Mouse (Mus musculus) midbrain, postnatal 0 days (tissue): Measurements from ENCODE around the gene Sspn. TPM values are rescaled to one million over a fixed set of nuclear protein-coding genes. Genes with fewer than 3 reads are reported as not detected.

Source experiments
- ATAC-seq: fragments of 200-750 bp; cut with Nextera tagmentation; 2 replicates; pipeline ENCODE4 v1.8.0; 2017; ENCODE audit warnings: moderate number of reproducible peaks, mild to moderate bottlenecking, moderate TSS enrichment, moderate library complexity; ENCODE audit not compliant: low FRiP score
- DNase-seq: peaks from one replicate; pipeline ENCODE4 v3.0.0-alpha.2; 2015; ENCODE audit warnings: low spot score
- H3K27ac ChIP-seq: fragments of 300-500 bp; sonication (generic); 2 replicates; pipeline ENCODE4 v1.5.1; 2014; ENCODE audit warnings: low read depth, mild to moderate bottlenecking, low read length, mixed read lengths
- H3K27me3 ChIP-seq: fragments of 300-500 bp; sonication (generic); 2 replicates; pipeline ENCODE4 v1.6.1; 2014; ENCODE audit warnings: low read length, control low read depth, mixed read lengths; ENCODE audit not compliant: insufficient read depth
- H3K36me3 ChIP-seq: fragments of 300-500 bp; sonication (generic); 2 replicates; pipeline ENCODE4 v1.6.1; 2014; ENCODE audit warnings: low read length, control low read depth, mixed read lengths; ENCODE audit not compliant: insufficient read depth
- H3K4me1 ChIP-seq: fragments of 300-500 bp; sonication (generic); 2 replicates; pipeline ENCODE4 v1.6.1; 2014; ENCODE audit warnings: mild to moderate bottlenecking, control low read depth, antibody characterized with exemption, low read length, mixed read lengths; ENCODE audit not compliant: insufficient read depth
- H3K4me2 ChIP-seq: fragments of 300-500 bp; sonication (generic); 2 replicates; pipeline ENCODE4 v1.6.1; 2014; ENCODE audit warnings: low read depth, mild to moderate bottlenecking, low read length, mixed read lengths; ENCODE audit not compliant: poor library complexity, severe bottlenecking
- H3K4me3 ChIP-seq: fragments of 300-500 bp; sonication (generic); 2 replicates; pipeline ENCODE4 v1.5.1; 2014; ENCODE audit warnings: low read depth, mild to moderate bottlenecking, low read length, moderate library complexity
- H3K9ac ChIP-seq: fragments of 300-500 bp; sonication (generic); replicated peaks from 2 replicates; pipeline ENCODE4 v1.6.1; 2014; ENCODE audit warnings: mild to moderate bottlenecking, low read length, moderate library complexity, mixed read lengths; ENCODE audit not compliant: poor library complexity, severe bottlenecking
- H3K9me3 ChIP-seq: fragments of 300-500 bp; sonication (generic); 2 replicates; pipeline ENCODE4 v1.6.1; 2016; ENCODE audit warnings: low read length, control low read depth
- CTCF ChIP-seq: IDR thresholded peaks from 2 replicates; pipeline ENCODE4 v1.5.1; 2016; ENCODE audit warnings: antibody characterized with exemption, mild to moderate bottlenecking
- WGBS: fragments of 180-500 bp; shearing (Covaris S2); extraction: QIAGEN DNeasy Blood & Tissue Kit; methylation state at CpG from one replicate; pipeline ENCODE4 v1.1.7; 2014; 5-methylcytosine and 5-hydroxymethylcytosine counted together
- polyA plus RNA-seq: library from polyadenylated mRNA; unstranded; fragments of >200 nt; fragmentation: Nextera tagmentation; extraction: Ambion mirVana; gene quantifications from 2 replicates; pipeline ENCODE4 v1.2.1, GENCODE M21; 2015
- total RNA-seq: library from RNA; depleted of rRNA; stranded (reverse); fragments of >200 nt; gene quantifications from 2 replicates; pipeline ENCODE4 v1.2.3, GENCODE M21; 2014

The Sspn gene
- total and polyA plus RNA-seq, 2 experiments from 2014 or later: 5.7 to 6.1 TPM

- DNase-seq (no peak), ATAC-seq (no peak)
- no peak for TF ChIP-seq CTCF
- no peak overlapping the region for H3K4me2 ChIP-seq
- H3K9me3 ChIP-seq: no peaks in the 10 kb centered on the region
- H3K27me3 ChIP-seq: no peaks in the 10 kb centered on the region
- WGBS: 84% methylated on average over 11 of the region's 11 CpGs
- H3K4me1 ChIP-seq: no peaks in the 10 kb centered on the region
- no peak overlapping the region for H3K4me3 ChIP-seq
- H3K36me3 ChIP-seq: no peaks in the 10 kb centered on the region
- H3K9ac ChIP-seq: no peak overlapping the region
- no peak overlapping the region for H3K27ac ChIP-seq
Observed at GRCm38 (mm10) chr6:145891951-145892350, 39.5 kb upstream of the Sspn start.

GRCm38 (mm10) chr6:145892381-145893265 lies 38.8 kb upstream of the Sspn start:
- no peak overlapping the region for H3K4me2 ChIP-seq
- H3K27ac ChIP-seq: no peak overlapping the region
- H3K9me3 ChIP-seq: no peaks in the 10 kb centered on the region
- no peaks in the 10 kb centered on the region for H3K4me1 ChIP-seq
- no peak for TF ChIP-seq CTCF
- 94% methylated on average over 20 of the region's 20 CpGs for WGBS
- no peak overlapping the region for H3K9ac ChIP-seq
- no peak overlapping the region for H3K4me3 ChIP-seq
- DNase-seq (no peak), ATAC-seq (no peak)
- no peaks in the 10 kb centered on the region for H3K36me3 ChIP-seq
- H3K27me3 ChIP-seq: no peaks in the 10 kb centered on the region

GRCm38 (mm10) chr6:145893366-145894021 lies 37.9 kb upstream of the Sspn start:
- WGBS: 79% methylated on average over 13 of the region's 13 CpGs
- Histone ChIP-seq H3K9ac (no peak overlapping the region), H3K4me3 (no peak overlapping the region), H3K9me3 (no peaks in the 10 kb centered on the region), H3K27me3 (no peaks in the 10 kb centered on the region), H3K27ac (no peak overlapping the region), H3K36me3 (no peaks in the 10 kb centered on the region), H3K4me2 (no peak overlapping the region), H3K4me1 (no peaks in the 10 kb centered on the region)
- ATAC-seq (no peak), DNase-seq (no peak)
- TF ChIP-seq CTCF: no peak

GRCm38 (mm10) chr6:145894669-145895342 lies 36.6 kb upstream of the Sspn start:
- ATAC-seq (no peak), DNase-seq (no peak)
- no peak overlapping the region for H3K9ac ChIP-seq
- no peak for TF ChIP-seq CTCF
- no peaks in the 10 kb centered on the region for H3K9me3 ChIP-seq
- H3K27me3 ChIP-seq: no peaks in the 10 kb centered on the region
- 60% methylated on average over 8 of the region's 8 CpGs for WGBS
- no peaks in the 10 kb centered on the region for H3K4me1 ChIP-seq
- no peaks in the 10 kb centered on the region for H3K36me3 ChIP-seq
- no peak overlapping the region for H3K27ac ChIP-seq
- no peak overlapping the region for H3K4me2 ChIP-seq
- H3K4me3 ChIP-seq: no peak overlapping the region

GRCm38 (mm10) chr6:145904169-145904568 lies 27.3 kb upstream of the Sspn start:
- Histone ChIP-seq H3K4me3 (no peak overlapping the region), H3K4me2 (no peak overlapping the region), H3K36me3 (no peaks in the 10 kb centered on the region), H3K27ac (no peak overlapping the region), H3K9me3 (no peaks in the 10 kb centered on the region), H3K27me3 (no peaks in the 10 kb centered on the region), H3K4me1 (no peaks in the 10 kb centered on the region), H3K9ac (no peak overlapping the region)
- no peak for ATAC-seq
- WGBS: 85% methylated on average over 5 of the region's 5 CpGs
- TF ChIP-seq CTCF: no peak
- DNase-seq: no peak
